Mouse (Mus musculus): Measurements from ENCODE around the gene Tacstd2.
"Not testable (repeated sequence)": the region's sequence is repeated elsewhere in the genome, so short reads cannot be mapped to it uniquely, and the experiment has no call there.

Gene Tacstd2

GRCm38 (mm10) chr6:67535777-67536054 lies at the start of gene Tacstd2:
TSS of gene Tacstd2 (minus strand) at chr6:67535796.
- DNase-seq, result peak; percentile 47

GRCm38 (mm10) chr6:67566270-67566669 lies 30.7 kb upstream of the Tacstd2 start:
- no peak for DNase-seq

GRCm38 (mm10) chr6:67555376-67555775 lies 19.8 kb upstream of the Tacstd2 start:
- no peak for DNase-seq

GRCm38 (mm10) chr6:67549550-67549949 lies 14.0 kb upstream of the Tacstd2 start:
- no peak for DNase-seq

GRCm38 (mm10) chr6:67535005-67535776 lies 405 bp downstream of the Tacstd2 start:
- peak; percentile 18 for DNase-seq

GRCm38 (mm10) chr6:67534191-67535004 lies 1.2 kb downstream of the Tacstd2 start:
- peak; percentile 16 for DNase-seq

GRCm38 (mm10) chr6:67532665-67533440 lies 2.7 kb downstream of the Tacstd2 start:
- DNase-seq, result peak; percentile 69

- DNase-seq, result no peak
Measured at GRCm38 (mm10) chr6:67531822-67532162, 3.8 kb downstream of the Tacstd2 start.

GRCm38 (mm10) chr6:67530992-67531821 lies 4.4 kb downstream of the Tacstd2 start:
- DNase-seq, result peak; percentile 36

- DNase-seq, result no peak
Measured at GRCm38 (mm10) chr6:67526356-67526755, 9.2 kb downstream of the Tacstd2 start.

GRCm38 (mm10) chr6:67510752-67511151 lies 24.8 kb downstream of the Tacstd2 start:
- peak; percentile 26 for DNase-seq

- DNase-seq, result not testable (repeated sequence)
Measured at GRCm38 (mm10) chr6:67501938-67502337, 33.7 kb downstream of the Tacstd2 start.

- no peak for DNase-seq
Measured at GRCm38 (mm10) chr6:67491755-67492154, 43.8 kb downstream of the Tacstd2 start, which contains the start of gene Il23r. TSS of gene Il23r (minus strand) at chr6:67491855.
